Mouse (Mus musculus) ES-Bruce4 (cell line): ENCODE results near the gene Ano7.

Source experiments
- CTCF ChIP-seq: IDR thresholded peaks from one replicate; pipeline ENCODE4 v1.8.1; 2011; ENCODE audit warnings: low read depth, low read length
- EP300 ChIP-seq: IDR thresholded peaks from 2 replicates; pipeline ENCODE4 v1.6.1; 2011; ENCODE audit warnings: low read depth, low read length; ENCODE audit not compliant: insufficient read depth

GRCm38 (mm10) chr1:93349701-93350100 lies 24.0 kb upstream of the Ano7 start:
- TF ChIP-seq EP300, result no peak
- no peak for TF ChIP-seq CTCF
